Mouse (Mus musculus) kidney, embryonic 16.5 days (tissue): ENCODE measurements around the gene Strn. TPM values are rescaled to one million over a fixed set of nuclear protein-coding genes. Genes with fewer than 3 reads are reported as not detected.

ENCODE experiments used
- ATAC-seq: fragments of 200-750 bp; cut with Nextera tagmentation; 2 replicates; pipeline ENCODE4 v1.8.0; 2017; ENCODE audit warnings: moderate TSS enrichment; ENCODE audit not compliant: low FRiP score, low TSS enrichment
- H3K27ac ChIP-seq: fragments of 300-500 bp; sonication (generic); 2 replicates; pipeline ENCODE4 v1.5.1; 2014; ENCODE audit warnings: low read length
- H3K27me3 ChIP-seq: fragments of 300-500 bp; sonication (generic); 2 replicates; pipeline ENCODE4 v1.6.1; 2014; ENCODE audit warnings: low read length, control low read depth, mixed read lengths; ENCODE audit not compliant: insufficient read depth
- H3K36me3 ChIP-seq: fragments of 300-500 bp; sonication (generic); 2 replicates; pipeline ENCODE4 v1.6.1; 2014; ENCODE audit warnings: low read length, control low read depth, mixed read lengths; ENCODE audit not compliant: insufficient read depth
- H3K4me1 ChIP-seq: fragments of 300-500 bp; sonication (generic); 2 replicates; pipeline ENCODE4 v1.6.1; 2014; ENCODE audit warnings: low read length, control low read depth, mixed read lengths; ENCODE audit not compliant: insufficient read depth
- H3K4me2 ChIP-seq: fragments of 300-500 bp; sonication (generic); replicated peaks from 2 replicates; pipeline ENCODE4 v1.6.1; 2014; ENCODE audit warnings: low read depth, low read length
- H3K4me3 ChIP-seq: fragments of 300-500 bp; sonication (generic); 2 replicates; pipeline ENCODE4 v1.5.1; 2014; ENCODE audit warnings: mild to moderate bottlenecking, low read length
- H3K9ac ChIP-seq: fragments of 300-500 bp; sonication (generic); replicated peaks from 2 replicates; pipeline ENCODE4 v1.6.1; 2014; ENCODE audit warnings: low read length
- H3K9me3 ChIP-seq: fragments of 300-500 bp; sonication (generic); 2 replicates; pipeline ENCODE4 v1.6.1; 2016; ENCODE audit warnings: low read length, control low read depth
- WGBS: fragments of 180-500 bp; shearing (Covaris S2); extraction: QIAGEN DNeasy Blood & Tissue Kit; methylation state at CpG from one replicate; pipeline ENCODE4 v1.1.7; 2014; 5-methylcytosine and 5-hydroxymethylcytosine counted together
- polyA plus RNA-seq: library from polyadenylated mRNA; unstranded; fragments of >200 nt; fragmentation: Nextera tagmentation; extraction: Ambion mirVana; gene quantifications from 2 replicates; pipeline ENCODE4 v1.2.1, GENCODE M21; 2015

The Strn gene
- polyA plus RNA-seq, 1 experiment from 2014 or later, result 5.2 TPM

DNA sequence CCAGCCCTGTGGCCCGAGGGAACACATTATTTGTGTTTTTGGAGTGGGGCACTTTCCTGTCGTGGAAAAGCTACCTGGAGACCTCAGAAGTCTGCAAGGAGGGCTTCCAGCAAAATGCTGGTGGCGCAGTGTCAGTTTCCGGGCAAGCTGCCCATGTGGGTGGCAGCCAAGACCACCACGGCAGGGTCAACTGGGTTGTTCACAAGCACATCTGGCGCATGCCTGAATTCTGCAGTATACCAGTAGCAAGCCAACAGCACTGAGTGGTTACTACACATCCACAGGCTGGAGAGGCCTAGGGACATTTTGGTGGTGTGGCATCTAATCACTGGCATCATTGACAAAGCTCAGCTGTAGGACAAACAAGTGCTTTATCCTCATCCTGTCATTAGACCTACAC, 97.9 kb downstream of the Strn start:
- Histone ChIP-seq H3K4me1 (no peaks in the 10 kb centered on the region), H3K4me3 (no peak overlapping the region), H3K9ac (no peak overlapping the region), H3K9me3 (no peaks in the 10 kb centered on the region), H3K27ac (no peak overlapping the region), H3K36me3 (no peaks in the 10 kb centered on the region), H3K27me3 (no peaks in the 10 kb centered on the region), H3K4me2 (no peak overlapping the region)
- no peak for ATAC-seq
- 64% methylated on average over 6 of the region's 6 CpGs for WGBS

- H3K4me3 ChIP-seq, result no peak overlapping the region
- no peaks in the 10 kb centered on the region for H3K27me3 ChIP-seq
- H3K9me3 ChIP-seq, result no peaks in the 10 kb centered on the region
- H3K9ac ChIP-seq, result no peak overlapping the region
- H3K4me2 ChIP-seq, result no peak overlapping the region
- 89% methylated on average over 7 of the region's 7 CpGs for WGBS
- no peaks in the 10 kb centered on the region for H3K36me3 ChIP-seq
- ATAC-seq, result no peak
- H3K27ac ChIP-seq, result no peak overlapping the region
- no peaks in the 10 kb centered on the region for H3K4me1 ChIP-seq
Measured at GRCm38 (mm10) chr17:78637140-78637539, 99.9 kb downstream of the Strn start.

- H3K36me3 ChIP-seq, result no peaks in the 10 kb centered on the region
- no peak for ATAC-seq
- H3K9me3 ChIP-seq, result no peaks in the 10 kb centered on the region
- no peak overlapping the region for H3K4me3 ChIP-seq
- 81% methylated on average over 2 of the region's 2 CpGs for WGBS
- H3K9ac ChIP-seq, result no peak overlapping the region
- no peak overlapping the region for H3K4me2 ChIP-seq
- no peaks in the 10 kb centered on the region for H3K27me3 ChIP-seq
- H3K4me1 ChIP-seq, result no peaks in the 10 kb centered on the region
- no peak overlapping the region for H3K27ac ChIP-seq
Measured at GRCm38 (mm10) chr17:78635616-78636015, 101.4 kb downstream of the Strn start.

DNA sequence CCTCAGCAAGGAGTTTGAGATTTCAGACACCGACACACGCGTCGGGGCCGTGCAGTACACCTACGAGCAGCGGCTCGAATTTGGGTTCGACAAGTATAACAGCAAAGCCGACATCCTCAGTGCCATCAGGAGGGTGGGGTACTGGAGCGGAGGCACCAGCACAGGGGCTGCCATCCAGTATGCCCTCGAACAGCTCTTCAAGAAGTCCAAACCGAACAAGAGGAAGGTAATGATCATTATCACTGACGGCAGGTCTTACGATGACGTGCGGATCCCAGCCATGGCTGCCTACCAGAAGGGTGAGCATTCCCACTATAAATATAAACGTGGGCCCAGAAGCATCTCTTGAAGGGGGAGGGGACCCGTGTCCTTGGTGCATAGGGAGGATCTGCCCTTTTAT, 112.1 kb downstream of the Strn start:
- Histone ChIP-seq H3K9ac (no peak overlapping the region), H3K27me3 (no peaks in the 10 kb centered on the region), H3K4me1 (no peaks in the 10 kb centered on the region), H3K4me2 (no peak overlapping the region), H3K27ac (no peak overlapping the region), H3K36me3 (no peaks in the 10 kb centered on the region), H3K4me3 (no peak overlapping the region), H3K9me3 (peaks cover 9% of the 10 kb centered on the region)
- ATAC-seq, result no peak
- 95% methylated on average over 19 of the region's 19 CpGs for WGBS

DNA sequence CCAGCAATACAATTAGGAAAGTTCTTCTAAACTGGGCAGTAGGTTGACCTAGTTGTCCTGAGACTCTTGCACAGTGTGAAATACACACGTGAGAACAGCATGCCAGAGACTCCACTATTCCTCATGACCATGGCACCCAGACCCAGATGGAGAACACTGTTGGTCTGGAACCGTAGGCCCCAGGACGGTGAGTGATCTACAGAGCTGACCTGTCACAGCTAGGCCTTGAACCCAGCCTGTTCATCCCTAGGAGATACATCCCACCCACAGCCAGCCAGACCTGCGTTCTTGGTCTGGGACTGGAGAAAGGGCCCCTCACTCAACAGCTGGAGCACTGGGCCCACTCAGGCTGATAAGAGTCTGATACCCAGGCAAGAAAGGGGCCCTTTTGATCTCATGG, 115.1 kb downstream of the Strn start:
- no peak for ATAC-seq
- Histone ChIP-seq H3K27ac (no peak overlapping the region), H3K36me3 (no peaks in the 10 kb centered on the region), H3K9me3 (peaks cover 9% of the 10 kb centered on the region), H3K4me1 (0 out of 2 replicates have a peak, but pooled peaks cover 6% of the 10 kb centered on the region), H3K4me2 (no peak overlapping the region), H3K4me3 (no peak overlapping the region), H3K9ac (no peak overlapping the region), H3K27me3 (no peaks in the 10 kb centered on the region)
- 95% methylated on average over 4 of the region's 4 CpGs for WGBS

DNA sequence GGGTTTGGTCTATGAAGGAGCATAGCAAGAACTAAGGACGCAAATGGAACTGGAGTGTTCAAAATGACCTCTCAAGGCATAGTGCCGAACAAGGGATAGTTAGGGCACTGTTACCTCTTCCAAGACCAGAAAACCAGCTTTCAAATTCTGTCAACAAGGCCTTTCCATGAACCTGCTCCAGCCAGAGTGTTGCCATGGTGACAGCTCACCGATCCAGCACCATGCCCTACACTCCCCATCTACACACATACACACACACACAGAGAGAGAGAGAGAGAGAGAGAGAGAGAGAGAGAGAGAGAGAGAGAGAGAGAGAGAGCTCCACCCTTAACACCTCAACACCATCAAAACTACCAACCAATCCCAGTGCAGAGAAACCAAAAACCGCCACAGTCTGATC, 116.3 kb downstream of the Strn start:
- H3K27me3 ChIP-seq, result no peaks in the 10 kb centered on the region
- ATAC-seq, result no peak; the same call in 1 of the 2 replicates
- 86% methylated on average over 4 of the region's 4 CpGs for WGBS
- no peak overlapping the region for H3K4me2 ChIP-seq
- H3K36me3 ChIP-seq, result no peaks in the 10 kb centered on the region
- no peak overlapping the region for H3K27ac ChIP-seq
- H3K9me3 ChIP-seq, result peaks cover 9% of the 10 kb centered on the region
- no peak overlapping the region for H3K4me3 ChIP-seq
- 0 out of 2 replicates have a peak, but pooled peaks cover 6% of the 10 kb centered on the region for H3K4me1 ChIP-seq
- no peak overlapping the region for H3K9ac ChIP-seq

DNA sequence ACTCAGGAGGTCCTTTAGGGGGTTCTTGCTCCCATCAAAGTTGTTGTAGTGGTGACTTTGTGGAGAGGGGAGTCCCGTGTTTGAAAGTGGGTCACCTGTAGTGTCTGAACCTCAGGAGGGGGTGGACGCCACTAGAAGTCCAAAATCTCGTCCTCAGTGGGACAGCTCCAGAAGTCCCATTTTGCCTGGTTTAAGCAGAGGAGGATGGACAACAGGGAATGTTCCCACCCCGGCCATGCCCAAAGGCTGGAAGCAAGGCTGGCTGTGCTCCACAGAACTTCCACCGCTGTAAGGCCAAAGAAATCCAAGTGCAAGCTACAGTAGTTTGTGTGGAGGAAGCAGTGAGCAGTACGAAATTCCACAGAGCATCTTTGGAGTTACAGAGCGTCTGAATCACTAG, 117.0 kb downstream of the Strn start:
- no peak for ATAC-seq
- WGBS, result 88% methylated on average over 7 of the region's 7 CpGs
- Histone ChIP-seq H3K4me1 (0 out of 2 replicates have a peak, but pooled peaks cover 6% of the 10 kb centered on the region), H3K27ac (no peak overlapping the region), H3K9ac (no peak overlapping the region), H3K27me3 (no peaks in the 10 kb centered on the region), H3K4me2 (no peak overlapping the region), H3K4me3 (no peak overlapping the region), H3K36me3 (no peaks in the 10 kb centered on the region), H3K9me3 (peaks cover 5% of the 10 kb centered on the region)

- H3K27me3 ChIP-seq, result no peaks in the 10 kb centered on the region
- no peaks in the 10 kb centered on the region for H3K9me3 ChIP-seq
- no peak overlapping the region for H3K9ac ChIP-seq
- no peak overlapping the region for H3K4me2 ChIP-seq
- H3K27ac ChIP-seq, result no peak overlapping the region
- ATAC-seq, result peak; percentile 63; the same call in 1 of the 2 replicates
- no peaks in the 10 kb centered on the region for H3K36me3 ChIP-seq
- H3K4me1 ChIP-seq, result 0 out of 2 replicates have a peak, but pooled peaks cover 6% of the 10 kb centered on the region
- H3K4me3 ChIP-seq, result no peak overlapping the region
- WGBS, result 23% methylated on average over 5 of the region's 5 CpGs
Measured at GRCm38 (mm10) chr17:78618164-78618693, 118.8 kb downstream of the Strn start.

DNA sequence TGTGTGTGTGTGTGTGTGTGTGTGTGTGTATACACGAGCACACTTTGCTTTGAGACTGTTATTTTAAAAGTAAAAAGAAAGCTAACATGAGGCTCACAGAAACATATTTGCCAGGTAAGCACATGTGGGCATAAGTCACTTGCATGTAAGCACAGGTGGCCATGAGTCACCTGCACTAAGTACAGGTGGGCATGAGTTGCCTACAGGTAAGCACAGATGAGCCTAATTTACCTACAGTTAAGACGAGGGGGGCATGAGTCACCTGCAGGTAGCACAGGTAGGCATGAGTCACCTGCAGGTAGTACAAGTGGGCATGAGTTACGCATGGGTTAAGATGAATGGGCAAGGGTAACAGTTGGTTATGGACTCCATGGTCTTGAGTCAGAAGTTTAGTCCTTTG, 121.9 kb downstream of the Strn start:
- 0 out of 2 replicates have a peak, but pooled peaks cover 6% of the 10 kb centered on the region for H3K4me1 ChIP-seq
- no peak for ATAC-seq
- no peak overlapping the region for H3K27ac ChIP-seq
- H3K4me2 ChIP-seq, result no peak overlapping the region
- H3K36me3 ChIP-seq, result no peaks in the 10 kb centered on the region
- no peaks in the 10 kb centered on the region for H3K27me3 ChIP-seq
- H3K9me3 ChIP-seq, result no peaks in the 10 kb centered on the region
- WGBS, result 90% methylated on average over 3 of the region's 3 CpGs
- H3K4me3 ChIP-seq, result no peak overlapping the region
- H3K9ac ChIP-seq, result no peak overlapping the region

DNA sequence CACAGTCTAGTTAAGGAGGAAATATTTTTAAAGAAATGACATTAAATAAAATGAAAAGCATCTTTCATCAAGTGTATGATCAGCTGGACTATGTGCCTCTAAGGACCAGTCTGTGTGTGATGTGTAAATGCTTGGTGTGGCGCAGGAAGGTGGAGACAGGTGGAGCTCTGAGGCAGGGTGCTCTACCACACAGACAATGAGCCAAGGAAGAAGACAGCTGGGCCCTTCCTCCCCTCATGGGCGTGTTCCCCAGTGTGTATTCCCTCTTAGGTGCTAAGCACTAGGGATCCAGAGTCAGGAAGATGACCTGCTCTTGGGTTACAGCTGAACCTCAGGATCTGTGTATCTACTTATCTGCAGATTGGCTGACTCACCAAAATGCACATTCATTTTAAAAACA, 122.5 kb downstream of the Strn start:
- no peak for ATAC-seq
- H3K9ac ChIP-seq, result no peak overlapping the region
- H3K4me1 ChIP-seq, result 0 out of 2 replicates have a peak, but pooled peaks cover 6% of the 10 kb centered on the region
- 85% methylated on average over 2 of the region's 2 CpGs for WGBS
- H3K4me3 ChIP-seq, result no peak overlapping the region
- H3K27ac ChIP-seq, result no peak overlapping the region
- no peaks in the 10 kb centered on the region for H3K27me3 ChIP-seq
- H3K4me2 ChIP-seq, result no peak overlapping the region
- H3K9me3 ChIP-seq, result no peaks in the 10 kb centered on the region
- no peaks in the 10 kb centered on the region for H3K36me3 ChIP-seq
